Mouse (Mus musculus) E14TG2a.4 (cell line): ENCODE measurements around the gene Cnga4.

ENCODE experiments used
- CTCF ChIP-seq: conservative IDR thresholded peaks from 2 replicates; pipeline ENCODE4 v1.5.1; 2014; ENCODE audit warnings: low read length
- NANOG ChIP-seq: IDR thresholded peaks from 2 replicates; pipeline ENCODE4 v1.6.1; 2014; ENCODE audit warnings: borderline replicate concordance, low read length, mixed read lengths

DNA sequence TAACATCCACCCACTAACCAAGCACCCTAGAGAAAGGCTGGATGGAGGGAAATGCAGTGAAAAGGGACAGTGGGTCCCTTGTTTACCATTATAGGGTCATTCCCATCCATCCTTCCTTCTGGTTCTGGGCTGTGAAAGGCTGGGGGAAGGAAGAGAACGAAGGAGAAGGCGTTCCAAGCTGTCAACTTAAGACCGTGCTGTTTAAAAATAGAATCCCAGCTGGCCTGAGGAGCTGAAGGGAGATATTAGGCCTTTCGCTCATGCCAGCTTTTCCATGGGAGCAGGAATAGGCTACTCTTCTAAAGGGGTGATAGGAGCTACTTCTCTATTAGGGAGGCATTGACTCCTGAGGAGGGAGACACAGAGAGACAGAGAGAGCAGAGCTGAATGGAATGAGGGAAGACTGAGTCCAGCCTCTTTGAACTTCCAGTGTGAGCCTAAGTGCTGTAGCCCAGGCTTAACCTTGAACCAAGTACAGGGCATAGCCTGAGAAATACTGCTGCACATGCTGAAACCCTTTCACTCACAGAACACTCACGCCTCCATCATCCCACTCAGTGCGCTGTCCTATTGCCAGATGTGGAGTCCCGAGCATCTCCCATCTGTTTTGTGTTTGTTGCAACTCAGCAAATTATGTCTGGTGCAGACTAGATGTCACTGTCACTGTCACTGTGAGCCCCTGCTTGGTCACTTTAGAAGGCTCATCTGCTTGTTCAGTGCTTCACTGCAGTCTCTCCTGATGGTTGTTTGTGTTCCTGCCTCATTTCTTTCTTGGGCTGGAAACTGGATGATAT lies 33.8 kb downstream of the Cnga4 start:
- no peak for TF ChIP-seq CTCF
- TF ChIP-seq NANOG = no peak
